Mouse (Mus musculus) ovary, postnatal 14 days (tissue): ENCODE data around the gene Jmjd1c.
"Not testable (repeated sequence)": the region's sequence is repeated elsewhere in the genome, so short reads cannot be mapped to it uniquely, and the experiment has no call there.

ENCODE experiments used
- DNase-seq: peaks from one replicate; pipeline ENCODE4 v3.0.0; 2022; ENCODE audit warnings: low spot score

Gene Jmjd1c

GRCm38 (mm10) chr10:67104543-67104942 lies 8.6 kb downstream of the Jmjd1c start:
- no peak for DNase-seq

- no peak for DNase-seq
Observed at GRCm38 (mm10) chr10:67105331-67106217, 9.6 kb downstream of the Jmjd1c start.

GRCm38 (mm10) chr10:67106400-67106799 lies 10.5 kb downstream of the Jmjd1c start:
- no peak for DNase-seq

GRCm38 (mm10) chr10:67107017-67107761 lies 11.3 kb downstream of the Jmjd1c start:
- DNase-seq: no peak

- no peak for DNase-seq
Observed at GRCm38 (mm10) chr10:67108096-67108495, 12.2 kb downstream of the Jmjd1c start.

- no peak for DNase-seq
Observed at GRCm38 (mm10) chr10:67109635-67110034, 13.7 kb downstream of the Jmjd1c start.

GRCm38 (mm10) chr10:67111044-67111798 lies 15.3 kb downstream of the Jmjd1c start:
- no peak for DNase-seq

GRCm38 (mm10) chr10:67111799-67112177 lies 15.9 kb downstream of the Jmjd1c start:
- no peak for DNase-seq

GRCm38 (mm10) chr10:67112967-67113366 lies 17.0 kb downstream of the Jmjd1c start:
- DNase-seq: not testable (repeated sequence)

GRCm38 (mm10) chr10:67113833-67114232 lies 17.9 kb downstream of the Jmjd1c start:
- no peak for DNase-seq

- DNase-seq: no peak
Observed at GRCm38 (mm10) chr10:67115115-67115514, 19.2 kb downstream of the Jmjd1c start.

GRCm38 (mm10) chr10:67115666-67116091 lies 19.8 kb downstream of the Jmjd1c start:
- no peak for DNase-seq

GRCm38 (mm10) chr10:67116251-67116650 lies 20.3 kb downstream of the Jmjd1c start:
- no peak for DNase-seq

GRCm38 (mm10) chr10:67119291-67119690 lies 23.4 kb downstream of the Jmjd1c start:
- no peak for DNase-seq

- no peak for DNase-seq
Observed at GRCm38 (mm10) chr10:67120180-67120579, 24.3 kb downstream of the Jmjd1c start.

- DNase-seq: no peak
Observed at GRCm38 (mm10) chr10:67120640-67121039, 24.7 kb downstream of the Jmjd1c start.

GRCm38 (mm10) chr10:67123756-67124155 lies 27.8 kb downstream of the Jmjd1c start:
- no peak for DNase-seq

- DNase-seq: no peak
Observed at GRCm38 (mm10) chr10:67124156-67124555, 28.2 kb downstream of the Jmjd1c start.

GRCm38 (mm10) chr10:67126061-67126858 lies 30.3 kb downstream of the Jmjd1c start:
- no peak for DNase-seq

- no peak for DNase-seq
Observed at GRCm38 (mm10) chr10:67126859-67127758, 31.2 kb downstream of the Jmjd1c start.
